Mouse (Mus musculus): ENCODE results near the gene Alcam. TPM values are rescaled to one million over a fixed set of nuclear protein-coding genes. Genes with fewer than 3 reads are reported as not detected.

Gene Alcam
- polyA plus RNA-seq, 1 experiment = 13.1 TPM

DNA sequence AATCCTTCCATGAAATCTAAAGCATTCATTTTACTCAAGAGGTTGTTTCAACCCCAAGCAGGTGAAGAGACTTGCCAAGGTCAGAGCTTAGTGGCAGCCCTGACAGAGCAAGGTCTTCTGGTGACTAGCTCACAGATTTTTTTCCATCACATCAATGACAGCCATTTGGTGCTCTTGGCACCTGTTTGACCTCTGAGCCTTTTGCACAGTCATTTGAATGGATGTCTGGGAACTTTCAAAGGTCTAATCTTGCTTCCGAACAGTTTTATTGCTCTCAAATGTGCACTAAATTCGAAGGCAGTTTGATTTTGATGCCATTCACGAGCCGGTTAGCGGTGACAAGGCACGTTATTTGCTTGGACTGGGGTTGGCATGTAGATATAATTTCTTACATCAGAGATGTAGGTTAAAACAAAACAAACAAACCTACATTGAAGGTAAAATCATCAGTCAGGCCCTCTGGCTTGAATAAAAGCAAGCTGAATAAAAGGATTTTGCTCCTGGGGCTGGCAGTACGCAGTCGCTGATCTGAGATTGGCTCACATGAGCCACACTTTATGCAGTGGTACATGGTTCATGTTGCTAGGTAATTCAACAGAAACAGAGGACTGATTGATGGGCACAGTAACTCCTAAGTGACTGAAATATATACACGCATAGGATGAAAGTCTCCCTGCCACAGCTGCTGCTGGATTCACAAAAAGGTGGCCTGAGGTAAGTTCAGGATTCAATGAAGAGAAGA lies 150.9 kb downstream of the Alcam start:
- Histone ChIP-seq H3K4me2 (ENCODE audit: low read depth) (no peak overlapping the region), H3K27me3 (ENCODE audit: control insufficient read depth, insufficient read depth, insufficient read length) (no peaks in the 10 kb centered on the region), H3K79me2 (ENCODE audit: control insufficient read depth, insufficient read depth) (no peaks in the 10 kb centered on the region), H3K36me3 (ENCODE audit: control insufficient read depth, insufficient read depth) (no peaks in the 10 kb centered on the region), H3K4me3 (no peak overlapping the region), H3ac (ENCODE audit: control insufficient read depth, insufficient read length) (no peak overlapping the region)
- TF ChIP-seq MAX (IDR thresholded peaks at IDR 0.05; ENCODE audit: low read depth) = no peak
- TF ChIP-seq TCF12 (IDR thresholded peaks at IDR 0.05; ENCODE audit: insufficient read depth, poor library complexity, severe bottlenecking) = no peak
- TF ChIP-seq POLR2A (IDR thresholded peaks at IDR 0.05; ENCODE audit: insufficient read length, low read depth) = no peak
- no peak for TF ChIP-seq POLR2AphosphoS2 (IDR thresholded peaks at IDR 0.05; ENCODE audit: insufficient read length, low read depth)
- no peak for TF ChIP-seq MYOD1 (IDR thresholded peaks at IDR 0.05; ENCODE audit: control insufficient read depth in 1 of 3, insufficient read length in 2 of 3, low read depth in 2 of 3)
- TF ChIP-seq E2F4 (IDR thresholded peaks at IDR 0.05; ENCODE audit: insufficient read depth) = no peak
- TF ChIP-seq TCF3 (IDR thresholded peaks at IDR 0.05; ENCODE audit: insufficient read length, low read depth) = no peak
- TF ChIP-seq CEBPB (IDR thresholded peaks at IDR 0.05; ENCODE audit: insufficient read depth, poor library complexity, severe bottlenecking) = no peak
- no peak for TF ChIP-seq MYOG (IDR thresholded peaks at IDR 0.05; ENCODE audit: control insufficient read depth in 1 of 3, insufficient read depth in 1 of 3, insufficient read length in 2 of 3, low read depth in 2 of 3)
- TF ChIP-seq USF1 (IDR thresholded peaks at IDR 0.05; ENCODE audit: low read depth) = no peak
- TF ChIP-seq REST (IDR thresholded peaks at IDR 0.05; ENCODE audit: insufficient read depth, insufficient read length) = no peak
- TF ChIP-seq SRF (IDR thresholded peaks at IDR 0.05; ENCODE audit: control insufficient read depth, insufficient read length, low read depth) = no peak

DNA sequence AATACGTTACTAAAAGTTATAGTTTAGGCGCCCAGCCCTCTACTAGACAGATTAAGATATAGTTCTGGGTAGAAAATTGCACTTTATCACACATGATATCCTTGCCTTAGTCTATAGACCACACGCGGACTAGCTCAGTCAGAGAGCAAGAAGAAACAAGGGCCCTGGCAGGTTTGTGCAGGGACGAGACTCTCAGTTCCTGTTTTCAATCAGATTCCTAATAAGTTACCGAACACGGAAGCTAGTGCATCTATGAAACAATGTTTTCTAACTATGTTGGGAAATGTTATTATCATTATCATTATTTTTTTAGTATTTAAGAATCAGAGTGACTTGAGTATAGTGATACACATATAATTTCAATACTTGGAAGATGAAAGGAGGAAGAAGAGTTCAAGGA lies 152.1 kb downstream of the Alcam start:
- no peaks in the 10 kb centered on the region for H3K36me3 ChIP-seq (ENCODE audit: control insufficient read depth, insufficient read depth)

DNA sequence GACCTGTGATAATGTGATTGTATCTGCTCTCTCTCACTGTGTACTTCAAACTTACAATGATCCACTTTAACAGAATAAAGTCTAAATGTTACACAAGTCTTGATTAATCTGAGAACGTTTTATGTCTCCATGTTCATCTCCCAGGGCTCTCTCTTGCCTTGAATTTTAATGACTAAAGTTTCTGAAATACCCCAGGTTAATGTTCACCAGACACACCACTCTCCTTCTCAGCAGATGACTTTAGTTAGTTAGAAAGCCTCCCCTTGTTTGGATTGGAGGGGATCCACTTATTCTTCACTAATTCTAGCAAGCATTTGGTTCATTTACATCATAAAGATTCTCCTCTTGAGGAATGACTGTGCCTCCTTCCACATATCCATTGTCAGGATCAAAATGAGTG lies 157.5 kb downstream of the Alcam start:
- Histone ChIP-seq H3K4me3 (no peak overlapping the region), H3ac (ENCODE audit: control insufficient read depth, insufficient read length) (no peak overlapping the region), H3K27me3 (ENCODE audit: control insufficient read depth, insufficient read depth, insufficient read length) (no peaks in the 10 kb centered on the region), H3K4me2 (ENCODE audit: low read depth) (no peak overlapping the region), H3K36me3 (ENCODE audit: control insufficient read depth, insufficient read depth) (no peaks in the 10 kb centered on the region), H3K79me2 (ENCODE audit: control insufficient read depth, insufficient read depth) (no peaks in the 10 kb centered on the region)
- TF ChIP-seq E2F4 (IDR thresholded peaks at IDR 0.05; ENCODE audit: insufficient read depth) (no peak), MYOG (IDR thresholded peaks at IDR 0.05; ENCODE audit: control insufficient read depth in 1 of 3, insufficient read depth in 1 of 3, insufficient read length in 2 of 3, low read depth in 2 of 3) (no peak), TCF3 (IDR thresholded peaks at IDR 0.05; ENCODE audit: insufficient read length, low read depth) (no peak), MAX (IDR thresholded peaks at IDR 0.05; ENCODE audit: low read depth) (no peak), MYOD1 (IDR thresholded peaks at IDR 0.05; ENCODE audit: control insufficient read depth in 1 of 3, insufficient read length in 2 of 3, low read depth in 2 of 3) (no peak), SRF (IDR thresholded peaks at IDR 0.05; ENCODE audit: control insufficient read depth, insufficient read length, low read depth) (no peak), POLR2AphosphoS2 (IDR thresholded peaks at IDR 0.05; ENCODE audit: insufficient read length, low read depth) (no peak), TCF12 (IDR thresholded peaks at IDR 0.05; ENCODE audit: insufficient read depth, poor library complexity, severe bottlenecking) (no peak), USF1 (IDR thresholded peaks at IDR 0.05; ENCODE audit: low read depth) (no peak), REST (IDR thresholded peaks at IDR 0.05; ENCODE audit: insufficient read depth, insufficient read length) (no peak), CEBPB (IDR thresholded peaks at IDR 0.05; ENCODE audit: insufficient read depth, poor library complexity, severe bottlenecking) (no peak), POLR2A (IDR thresholded peaks at IDR 0.05; ENCODE audit: insufficient read length, low read depth) (no peak)

More for the DNA sequence above, 152.1 kb downstream of the Alcam start:
- no peaks in the 10 kb centered on the region for H3K27me3 ChIP-seq (ENCODE audit: control insufficient read depth, insufficient read depth, insufficient read length)
- H3ac ChIP-seq (ENCODE audit: control insufficient read depth, insufficient read length) = no peak overlapping the region
- H3K4me3 ChIP-seq = no peak overlapping the region
- no peak overlapping the region for H3K4me2 ChIP-seq (ENCODE audit: low read depth)
- no peaks in the 10 kb centered on the region for H3K79me2 ChIP-seq (ENCODE audit: control insufficient read depth, insufficient read depth)
- TF ChIP-seq USF1 (IDR thresholded peaks at IDR 0.05; ENCODE audit: low read depth) (no peak), POLR2A (IDR thresholded peaks at IDR 0.05; ENCODE audit: insufficient read length, low read depth) (no peak), MYOG (IDR thresholded peaks at IDR 0.05; ENCODE audit: control insufficient read depth in 1 of 3, insufficient read depth in 1 of 3, insufficient read length in 2 of 3, low read depth in 2 of 3) (no peak), POLR2AphosphoS2 (IDR thresholded peaks at IDR 0.05; ENCODE audit: insufficient read length, low read depth) (no peak), SRF (IDR thresholded peaks at IDR 0.05; ENCODE audit: control insufficient read depth, insufficient read length, low read depth) (no peak), CEBPB (IDR thresholded peaks at IDR 0.05; ENCODE audit: insufficient read depth, poor library complexity, severe bottlenecking) (no peak), TCF3 (IDR thresholded peaks at IDR 0.05; ENCODE audit: insufficient read length, low read depth) (no peak), E2F4 (IDR thresholded peaks at IDR 0.05; ENCODE audit: insufficient read depth) (no peak), TCF12 (IDR thresholded peaks at IDR 0.05; ENCODE audit: insufficient read depth, poor library complexity, severe bottlenecking) (no peak), MYOD1 (IDR thresholded peaks at IDR 0.05; ENCODE audit: control insufficient read depth in 1 of 3, insufficient read length in 2 of 3, low read depth in 2 of 3) (no peak), MAX (IDR thresholded peaks at IDR 0.05; ENCODE audit: low read depth) (no peak), REST (IDR thresholded peaks at IDR 0.05; ENCODE audit: insufficient read depth, insufficient read length) (no peak)

DNA sequence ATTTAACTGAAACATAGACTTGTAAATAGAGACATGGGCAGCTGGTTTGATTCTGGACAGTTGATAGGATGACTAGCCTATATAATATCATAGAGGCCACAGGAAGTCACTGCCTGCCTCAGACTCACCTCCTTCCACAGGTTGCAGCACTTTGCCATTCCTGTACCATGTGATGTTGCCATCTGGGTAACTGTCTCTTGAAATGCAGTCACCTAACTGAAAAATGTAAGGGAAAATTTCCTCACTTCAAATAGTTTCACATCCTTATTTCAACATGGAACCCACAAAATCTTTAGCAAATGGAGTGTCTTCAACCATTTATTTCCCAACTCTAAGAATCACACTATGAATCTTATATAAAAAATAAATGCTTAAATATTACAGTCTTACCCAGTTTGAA lies 158.3 kb downstream of the Alcam start:
- Histone ChIP-seq H3K27me3 (ENCODE audit: control insufficient read depth, insufficient read depth, insufficient read length) (no peaks in the 10 kb centered on the region), H3K4me3 (no peak overlapping the region), H3K4me2 (ENCODE audit: low read depth) (no peak overlapping the region), H3K79me2 (ENCODE audit: control insufficient read depth, insufficient read depth) (no peaks in the 10 kb centered on the region), H3ac (ENCODE audit: control insufficient read depth, insufficient read length) (no peak overlapping the region), H3K36me3 (ENCODE audit: control insufficient read depth, insufficient read depth) (no peaks in the 10 kb centered on the region)
- TF ChIP-seq POLR2A (IDR thresholded peaks at IDR 0.05; ENCODE audit: insufficient read length, low read depth) (no peak), MYOG (IDR thresholded peaks at IDR 0.05; ENCODE audit: control insufficient read depth in 1 of 3, insufficient read depth in 1 of 3, insufficient read length in 2 of 3, low read depth in 2 of 3) (no peak), E2F4 (IDR thresholded peaks at IDR 0.05; ENCODE audit: insufficient read depth) (no peak), TCF12 (IDR thresholded peaks at IDR 0.05; ENCODE audit: insufficient read depth, poor library complexity, severe bottlenecking) (no peak), MAX (IDR thresholded peaks at IDR 0.05; ENCODE audit: low read depth) (no peak), MYOD1 (IDR thresholded peaks at IDR 0.05; ENCODE audit: control insufficient read depth in 1 of 3, insufficient read length in 2 of 3, low read depth in 2 of 3) (no peak), SRF (IDR thresholded peaks at IDR 0.05; ENCODE audit: control insufficient read depth, insufficient read length, low read depth) (no peak), REST (IDR thresholded peaks at IDR 0.05; ENCODE audit: insufficient read depth, insufficient read length) (no peak)

All from myocyte (in vitro differentiated cells).